Mouse (Mus musculus): ENCODE data around the gene Ripply3.

- TF ChIP-seq POLR2A (IDR thresholded peaks at IDR 0.05; ENCODE audit: insufficient read depth, low read depth, low read length) (no peak), CTCF (IDR thresholded peaks at IDR 0.05; ENCODE audit: insufficient read depth, low read depth, low read length) (no peak)
These were observed 3.1 kb downstream of the Ripply3 start for GRCm38 (mm10) chr16:94331233-94331885.
